Mouse (Mus musculus) cerebellum, postnatal 14 days (tissue): ENCODE results near the gene Mcub.
A peak's percentile ranks its signal among the peaks of the same experiment; 100 is the strongest.

Experiments used
- DNase-seq, 2 experiments: peaks; one replicate each; pipeline ENCODE4 v3.0.0; 2021; ENCODE audit warnings: mixed read lengths in 2 of 2

The Mcub gene

GRCm38 (mm10) chr3:129948359-129948758 is 21.6 kb downstream of the Mcub start:
- DNase-seq = no peak

- no peak for DNase-seq
These were observed 23.6 kb downstream of the Mcub start for GRCm38 (mm10) chr3:129946217-129946914.

- no peak for DNase-seq
These were observed 26.2 kb downstream of the Mcub start for GRCm38 (mm10) chr3:129943813-129944212.

GRCm38 (mm10) chr3:129941291-129941690 is 28.7 kb downstream of the Mcub start:
- no peak for DNase-seq

- no peak for DNase-seq
These were observed 29.2 kb downstream of the Mcub start for GRCm38 (mm10) chr3:129940780-129941179.

- no peak for DNase-seq
These were observed 30.9 kb downstream of the Mcub start for GRCm38 (mm10) chr3:129939058-129939457.

- DNase-seq = no peak
These were observed 32.2 kb downstream of the Mcub start for GRCm38 (mm10) chr3:129937848-129938247.

GRCm38 (mm10) chr3:129936561-129936960 is 33.4 kb downstream of the Mcub start:
- DNase-seq = no peak

- peak; percentile 3 to 24 for DNase-seq
These were observed 37.6 kb downstream of the Mcub start for GRCm38 (mm10) chr3:129932443-129932842.

GRCm38 (mm10) chr3:129930213-129930778 is 39.7 kb downstream of the Mcub start:
- no peak for DNase-seq

- DNase-seq = no peak
These were observed 44.1 kb downstream of the Mcub start for GRCm38 (mm10) chr3:129925861-129926260.

- no peak for DNase-seq
These were observed 46.4 kb downstream of the Mcub start for GRCm38 (mm10) chr3:129923581-129923980.

- peak; percentile 67 to 78 for DNase-seq
These were observed 51.6 kb downstream of the Mcub start for GRCm38 (mm10) chr3:129918434-129918833.

GRCm38 (mm10) chr3:129917424-129917823 is 52.6 kb downstream of the Mcub start:
- DNase-seq = no peak

GRCm38 (mm10) chr3:129913241-129913640 is 56.8 kb downstream of the Mcub start:
- no peak for DNase-seq

- DNase-seq = no peak
These were observed 58.0 kb downstream of the Mcub start for GRCm38 (mm10) chr3:129912025-129912424.

- no peak for DNase-seq
These were observed 65.4 kb downstream of the Mcub start for GRCm38 (mm10) chr3:129904381-129905132.

- DNase-seq = no peak
These were observed 66.1 kb downstream of the Mcub start for GRCm38 (mm10) chr3:129903866-129904265.

- DNase-seq = no peak
These were observed 66.6 kb downstream of the Mcub start for GRCm38 (mm10) chr3:129903369-129903768.

GRCm38 (mm10) chr3:129901271-129901809 is 68.7 kb downstream of the Mcub start, which contains the start of gene Casp6:
Casp6 (plus strand) TSS chr3:129901425.
- peak; percentile 51 to 54 for DNase-seq

- no peak for DNase-seq
These were observed 71.1 kb downstream of the Mcub start for GRCm38 (mm10) chr3:129898886-129899285.

GRCm38 (mm10) chr3:129896591-129896990 is 73.4 kb downstream of the Mcub start:
- no peak for DNase-seq

GRCm38 (mm10) chr3:129893143-129893542 is 76.9 kb downstream of the Mcub start:
- no peak for DNase-seq

- DNase-seq = no peak
These were observed 78.0 kb downstream of the Mcub start for GRCm38 (mm10) chr3:129892003-129892402.
